Mouse (Mus musculus): Measurements from ENCODE around the gene Olfr133. TPM values are rescaled to one million over a fixed set of nuclear protein-coding genes. Genes with fewer than 3 reads are reported as not detected.

Olfr133 gene
- polyA plus RNA-seq (2015; fragmentation: Nextera tagmentation; extraction: Ambion mirVana): not detected in 2 replicates

DNA sequence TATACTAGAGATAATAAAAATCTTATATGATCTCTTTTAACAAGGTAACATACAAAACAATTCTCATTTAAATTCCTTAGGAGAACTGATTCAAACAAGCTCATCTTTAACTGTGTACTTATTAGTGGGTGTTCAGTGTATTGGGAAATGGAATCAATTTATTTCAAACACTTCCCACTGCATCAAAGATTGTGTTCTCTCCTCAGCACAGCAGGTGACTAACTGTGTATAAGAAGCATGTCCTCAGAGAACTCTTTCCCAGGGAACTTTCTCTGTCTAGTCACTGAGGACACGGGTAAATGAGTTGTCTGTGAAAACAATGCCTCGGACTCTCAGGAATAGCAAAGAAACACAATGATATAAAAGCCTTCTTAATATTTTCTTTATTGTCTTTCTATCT, at the start of gene Olfr133:
Olfr133 (plus strand) TSS at position 301 of the 400 bp plus-strand sequence.

DNA sequence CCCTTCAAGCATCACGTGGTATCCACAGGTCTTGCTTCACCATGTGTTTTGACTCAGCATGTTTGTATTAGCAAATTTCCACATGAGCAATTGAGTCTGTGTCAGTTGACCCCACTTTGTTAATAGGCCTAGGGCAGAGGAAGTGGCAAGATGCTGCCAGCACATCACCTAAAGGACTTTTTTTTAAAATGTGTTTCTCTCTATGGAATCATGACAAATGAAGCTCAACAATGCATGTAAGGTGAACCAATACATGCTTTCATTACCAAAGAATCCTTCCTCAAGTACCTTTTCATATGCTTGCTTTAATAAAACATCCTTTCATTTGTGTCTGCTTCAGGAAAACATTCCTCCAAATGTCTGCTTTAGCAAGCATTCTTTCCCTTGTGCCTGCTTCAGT, 10.7 kb upstream of the Olfr133 start, which contains the start of gene Olfr132:
Olfr132 (minus strand) TSS at position 101 of the 400 bp plus-strand sequence.

DNA sequence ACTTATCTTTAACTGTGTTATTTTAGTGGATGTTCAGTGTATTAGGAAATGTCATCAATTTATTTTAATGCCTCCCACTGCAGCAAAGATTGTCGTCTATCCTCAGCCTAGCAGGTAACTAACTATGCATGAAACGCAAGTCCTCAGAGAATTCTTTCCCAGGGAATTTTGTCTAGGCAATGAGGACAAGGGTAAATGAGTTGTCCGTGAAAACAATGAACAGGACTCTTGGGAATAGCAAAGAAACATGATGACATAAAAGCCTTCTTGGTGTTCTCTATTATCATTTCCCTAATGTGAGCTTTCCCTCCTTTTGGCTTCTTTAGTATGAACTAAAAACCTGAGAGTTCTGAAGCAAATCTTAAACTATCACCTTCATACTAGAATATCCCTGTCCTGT, 26.0 kb downstream of the Olfr133 start, which contains the start of gene Olfr134:
Olfr134 (plus strand) TSS at position 301 of the 400 bp plus-strand sequence.

Other genes with a start within 250 kb of the Olfr133 start
- gene Olfr127, start 244.8 kb upstream of the Olfr133 start, polyA plus RNA-seq (2015; fragmentation: Nextera tagmentation; extraction: Ambion mirVana): not detected in 2 replicates
- gene Olfr128, start 224.7 kb upstream of the Olfr133 start, polyA plus RNA-seq (2015; fragmentation: Nextera tagmentation; extraction: Ambion mirVana): not detected in 2 replicates
- gene Olfr761, start 192.2 kb upstream of the Olfr133 start, polyA plus RNA-seq (2015; fragmentation: Nextera tagmentation; extraction: Ambion mirVana): not detected in 2 replicates
- gene Olfr129, start 85.2 kb upstream of the Olfr133 start, polyA plus RNA-seq (2015; fragmentation: Nextera tagmentation; extraction: Ambion mirVana): not detected in 2 replicates
- not detected in 2 replicates for gene Olfr130, start 81.4 kb upstream of the Olfr133 start, polyA plus RNA-seq (2015; fragmentation: Nextera tagmentation; extraction: Ambion mirVana)
- gene Olfr131, start 56.6 kb upstream of the Olfr133 start, polyA plus RNA-seq (2015; fragmentation: Nextera tagmentation; extraction: Ambion mirVana): not detected in 2 replicates
- gene Olfr132, start 10.8 kb upstream of the Olfr133 start, polyA plus RNA-seq (2015; fragmentation: Nextera tagmentation; extraction: Ambion mirVana): not detected in 2 replicates
- gene Olfr134, start 26.1 kb downstream of the Olfr133 start, polyA plus RNA-seq (2015; fragmentation: Nextera tagmentation; extraction: Ambion mirVana): not detected in 2 replicates
- not detected in 2 replicates for gene Olfr135, start 59.1 kb downstream of the Olfr133 start, polyA plus RNA-seq (2015; fragmentation: Nextera tagmentation; extraction: Ambion mirVana)
- not detected in 2 replicates for gene Olfr138, start 115.8 kb downstream of the Olfr133 start, polyA plus RNA-seq (2015; fragmentation: Nextera tagmentation; extraction: Ambion mirVana)
- not detected in 2 replicates for gene Olfr137, start 162.3 kb downstream of the Olfr133 start, polyA plus RNA-seq (2015; fragmentation: Nextera tagmentation; extraction: Ambion mirVana)
- not detected in 2 replicates for gene Olfr136, start 184.6 kb downstream of the Olfr133 start, polyA plus RNA-seq (2015; fragmentation: Nextera tagmentation; extraction: Ambion mirVana)